Mouse (Mus musculus) bone marrow, adult 2 months (tissue): ENCODE data around the gene Tpt1.

ENCODE experiments used
- CTCF ChIP-seq: fragments of 200-500 bp; IDR thresholded peaks from 2 replicates; pipeline ENCODE4 v1.5.1; 2011; ENCODE audit warnings: low read length, control low read depth; ENCODE audit not compliant: control insufficient read depth, insufficient read depth
- POLR2A ChIP-seq: fragments of 200-500 bp; IDR thresholded peaks from 2 replicates; pipeline ENCODE4 v1.6.1; 2011; ENCODE audit warnings: low read depth, mild to moderate bottlenecking, control low read depth, low read length, borderline replicate concordance; ENCODE audit not compliant: control insufficient read depth

- no peak for TF ChIP-seq POLR2A
- TF ChIP-seq CTCF = no peak
These were observed 37.1 kb upstream of the Tpt1 start for GRCm38 (mm10) chr14:75807800-75808199.
